Mouse (Mus musculus): Measurements from ENCODE around the gene Shld1.

Gene Shld1

GRCm38 (mm10) chr2:132794204-132794586 is 107.5 kb downstream of the Shld1 start:
- DNase-seq (ENCODE audit: low read depth, low spot score): no peak

Data from c-Kit-negative CD71-positive TER-119-positive erythroid progenitor cells, embryonic 14.5 days (primary cell).